Mouse (Mus musculus) heart, adult 2 months (tissue): ENCODE results near the gene Bcl2l14.

ENCODE experiments used
- CTCF ChIP-seq: fragments of 200-600 bp; IDR thresholded peaks from 2 replicates; pipeline ENCODE4 v1.8.1; 2022; ENCODE audit warnings: antibody characterized with exemption, mild to moderate bottlenecking, moderate library complexity
- EP300 ChIP-seq: fragments of 200-500 bp; IDR thresholded peaks from 2 replicates; pipeline ENCODE4 v1.6.1; 2011; ENCODE audit warnings: low read depth, low read length, control low read depth; ENCODE audit not compliant: insufficient read depth
- POLR2A ChIP-seq: fragments of 200-500 bp; IDR thresholded peaks from 2 replicates; pipeline ENCODE4 v1.6.1; 2011; ENCODE audit warnings: mild to moderate bottlenecking, low read depth, low read length, control low read depth; ENCODE audit not compliant: insufficient read depth

DNA sequence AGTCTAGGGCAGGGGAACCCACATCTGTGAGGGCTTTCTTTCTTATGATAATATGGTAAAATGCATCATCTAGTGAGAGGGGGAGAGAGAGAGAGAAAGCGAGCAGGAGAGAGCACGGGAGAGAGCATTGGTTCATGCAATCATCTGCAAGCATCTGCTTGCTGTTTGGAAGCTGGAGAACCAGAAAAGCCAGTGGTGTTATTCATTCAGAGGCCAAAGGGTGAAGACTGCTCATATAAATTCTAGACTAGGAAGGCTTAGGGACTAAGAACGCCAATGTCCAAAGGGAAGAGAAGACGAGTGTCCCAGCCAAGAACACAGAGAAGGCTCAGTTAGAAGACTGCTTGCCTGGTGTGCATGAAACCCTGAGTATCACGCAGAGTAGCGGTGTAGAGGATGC lies 43.2 kb upstream of the Bcl2l14 start:
- no peak for TF ChIP-seq CTCF
- no peak for TF ChIP-seq EP300
- no peak for TF ChIP-seq POLR2A
